Mouse (Mus musculus) myocyte (in vitro differentiated cells): ENCODE measurements around the gene Igfbp2.

Source experiments
- MYOD1 ChIP-seq, 3 experiments: IDR thresholded peaks; one replicate each; pipeline ENCODE4 v1.6.1; 2011; ENCODE audit warnings: control low read depth in 2 of 3, low read depth in 2 of 3, mild to moderate bottlenecking in 2 of 3, moderate library complexity in 1 of 3; ENCODE audit not compliant: insufficient read length in 2 of 3, control insufficient read depth in 1 of 3
- MYOG ChIP-seq, 3 experiments: IDR thresholded peaks; one replicate each; pipeline ENCODE4 v1.6.1; 2011; ENCODE audit warnings: control low read depth in 2 of 3, low read depth in 2 of 3, mild to moderate bottlenecking in 2 of 3; ENCODE audit not compliant: insufficient read length in 2 of 3, control insufficient read depth in 1 of 3, insufficient read depth in 1 of 3
- POLR2A ChIP-seq: IDR thresholded peaks from one replicate; pipeline ENCODE4 v1.6.1; 2011; ENCODE audit warnings: low read depth, mild to moderate bottlenecking, control low read depth, moderate library complexity; ENCODE audit not compliant: insufficient read length
- POLR2AphosphoS2 ChIP-seq: IDR thresholded peaks from one replicate; pipeline ENCODE4 v1.6.1; 2011; ENCODE audit warnings: low read depth, control low read depth; ENCODE audit not compliant: insufficient read length
- SRF ChIP-seq: IDR thresholded peaks from one replicate; pipeline ENCODE4 v1.6.1; 2011; ENCODE audit warnings: low read depth; ENCODE audit not compliant: control insufficient read depth, insufficient read length
- TCF12 ChIP-seq: IDR thresholded peaks from one replicate; pipeline ENCODE4 v1.6.1; 2011; ENCODE audit warnings: mild to moderate bottlenecking, control low read depth; ENCODE audit not compliant: poor library complexity, insufficient read depth, severe bottlenecking
- USF1 ChIP-seq: IDR thresholded peaks from one replicate; pipeline ENCODE4 v1.6.1; 2011; ENCODE audit warnings: low read depth, mild to moderate bottlenecking, control low read depth, moderate library complexity

DNA sequence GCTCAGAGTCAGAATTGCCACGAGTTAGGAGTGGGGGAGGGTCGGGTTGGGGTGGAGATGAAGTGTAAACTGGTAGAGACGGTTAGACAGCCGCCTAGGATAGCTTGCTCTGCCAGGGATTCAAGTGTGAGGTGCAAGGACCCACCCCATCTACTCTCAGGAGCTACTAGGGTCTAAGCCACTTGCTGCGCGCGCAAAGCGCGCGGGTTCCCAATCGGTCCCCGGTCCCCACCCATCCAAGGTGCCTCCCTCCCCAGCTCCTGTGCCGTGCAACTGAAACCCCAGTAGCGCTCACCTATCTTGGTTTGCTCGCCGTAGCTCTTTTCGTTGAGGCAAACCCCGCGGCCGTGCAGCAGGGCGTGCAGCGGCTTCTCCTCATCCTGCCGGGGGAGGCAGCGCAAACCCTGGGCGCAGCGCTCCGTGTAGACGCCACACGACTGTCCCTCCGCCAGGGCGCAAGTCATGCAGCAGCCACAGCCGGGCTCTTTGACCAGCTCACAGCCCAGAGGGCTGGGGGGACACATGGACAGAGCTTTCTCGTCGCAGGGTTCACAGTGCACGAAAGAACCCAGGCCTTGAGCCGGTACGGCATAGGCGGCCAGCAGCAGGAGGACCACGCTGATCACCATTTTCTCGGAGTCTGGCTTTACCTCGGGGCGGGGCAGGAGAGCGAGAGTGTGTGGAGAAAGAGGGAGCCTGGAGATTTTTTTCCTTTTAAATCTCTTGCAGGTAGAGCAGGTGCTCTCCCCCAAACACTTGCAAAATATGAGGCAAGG lies 49.4 kb downstream of the Igfbp2 start:
- TF ChIP-seq MYOD1 (IDR thresholded peaks at IDR 0.05; ENCODE audit: control insufficient read depth in 1 of 3, insufficient read length in 2 of 3, low read depth in 2 of 3) (no peak), POLR2A (peak; percentile 96), POLR2AphosphoS2 (peak; percentile 94), USF1 (no peak), TCF12 (no peak), SRF (no peak), MYOG (IDR thresholded peaks at IDR 0.05; ENCODE audit: control insufficient read depth in 1 of 3, insufficient read depth in 1 of 3, insufficient read length in 2 of 3, low read depth in 2 of 3) (peak in 1 of 3 experiments; percentile 26)
